Comparison of ENCODE assay signal across 26 mouse cellular contexts in the genomic region with DNA sequence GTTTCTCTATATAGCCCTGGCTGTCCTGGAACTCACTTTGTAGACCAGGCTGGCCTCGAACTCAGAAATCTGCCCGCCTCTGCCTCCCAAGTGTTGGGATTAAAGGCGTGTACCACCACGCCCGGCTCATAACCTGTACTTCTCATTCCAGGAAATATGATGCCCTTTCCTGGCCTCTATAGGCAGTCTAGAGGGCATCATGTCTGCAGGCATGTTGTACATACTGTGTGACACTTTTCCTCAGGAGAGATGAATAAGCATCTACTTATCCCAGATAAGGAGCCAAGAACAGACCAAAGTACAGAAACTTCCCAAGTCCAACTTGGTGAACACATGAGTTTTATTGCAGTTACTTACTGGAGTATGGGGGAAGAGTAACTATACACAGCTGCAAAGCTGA. TPM values are rescaled to one million over a fixed set of nuclear protein-coding genes. Genes with fewer than 3 reads are reported as not detected.
A peak's percentile ranks its signal among the peaks of the same experiment; 100 is the strongest.
DNase-seq lines count a peak whose midpoint lies in the region; ATAC-seq and TF ChIP-seq lines count a peak whose summit lies in the region.
"Had no signal": no experiment of that assay in that cellular context is flagged by ENCODE, and none has a peak within 500 bp of the region (broad histone marks: within the 10 kb centered on the region; RNA-seq: fewer than 3 reads in every experiment).

No protein-coding gene starts in this region.

- no peak overlapping the region for H3K4me3 ChIP-seq in heart, embryonic 12.5 days
- H3K4me3 ChIP-seq in kidney, adult 2 months (ENCODE audit: insufficient read depth, low read depth, low read length), result no peak overlapping the region
- H3K4me3 ChIP-seq in intestine, postnatal 0 days (ENCODE audit: low read depth, low read length), result no peak overlapping the region
- H3K4me3 ChIP-seq in small intestine, adult 2 months (ENCODE audit: low read depth, low read length), result no peak overlapping the region
- no peak overlapping the region for H3K4me3 ChIP-seq in forebrain, embryonic 11.5 days (ENCODE audit: low read depth, low read length)
- H3K4me3 ChIP-seq: embryonic facial prominence, embryonic 10.5 days; embryonic facial prominence, embryonic 12.5 days; forebrain, embryonic 12.5 days had no signal

- WGBS in heart, embryonic 12.5 days, result 85% methylated on average over 5 of the region's 5 CpGs
- 98% methylated on average over 4 of the region's 5 CpGs for WGBS in kidney, adult 2 months
- WGBS in intestine, postnatal 0 days, result 36% methylated on average over 3 of the region's 5 CpGs
- 40% methylated on average over 5 of the region's 5 CpGs for WGBS in small intestine, adult 2 months
- 93% methylated on average over 3 of the region's 5 CpGs for WGBS in forebrain, embryonic 11.5 days

- peak; percentile 60 for DNase-seq in heart, adult 11 months
- peak; percentile 19 for DNase-seq in kidney, adult 2 months
- no peak for DNase-seq in kidney, adult 9 months
- DNase-seq in right cerebral cortex, postnatal 36 days (ENCODE audit: low spot score in 2 of 2), result no peak
- DNase-seq in forebrain, embryonic 11.5 days (ENCODE audit: low spot score), result no peak
- DNase-seq: adrenal gland, adult 8-10 months; adrenal gland, postnatal 14 days; adrenal gland, postnatal 36 days; B cell, adult 2 months; cerebellum, adult 11-12 months; cerebellum, adult 2 months; cerebellum, adult 9-10 months; cerebellum, postnatal 10 days; cerebellum, postnatal 25 days had no signal

- H3K4me2 ChIP-seq in heart, embryonic 12.5 days, result no peak overlapping the region
- H3K4me2 ChIP-seq in intestine, postnatal 0 days (replicated peaks; ENCODE audit: low read depth), result no peak overlapping the region
- no peak overlapping the region for H3K4me2 ChIP-seq in forebrain, embryonic 11.5 days (ENCODE audit: low read depth, low read length, severe bottlenecking)
- H3K4me2 ChIP-seq: embryonic facial prominence, embryonic 12.5 days; forebrain, embryonic 12.5 days had no signal

- no peak for TF ChIP-seq CTCF in kidney, adult 2 months (conservative IDR thresholded peaks at IDR 0.05; ENCODE audit: insufficient read depth, insufficient read length, low read depth, low read length)
- TF ChIP-seq CTCF in intestine, postnatal 0 days (IDR thresholded peaks at IDR 0.05; ENCODE audit: low read depth), result 0 out of 2 replicates have a peak, but pooled peaks have one; percentile 5
- no peak for TF ChIP-seq CTCF in small intestine, adult 2 months (IDR thresholded peaks at IDR 0.05; ENCODE audit: extremely low read depth, insufficient read length, insufficient replicate concordance, low read depth, low read length)

- no peak for TF ChIP-seq POLR2A in kidney, adult 2 months (IDR thresholded peaks at IDR 0.05; ENCODE audit: low read depth, low read length)
- TF ChIP-seq POLR2A in small intestine, adult 2 months (IDR thresholded peaks at IDR 0.05; ENCODE audit: low read depth, low read length), result no peak

- no peaks in the 10 kb centered on the region for H3K36me3 ChIP-seq in heart, embryonic 12.5 days
- H3K36me3 ChIP-seq in kidney, adult 2 months (ENCODE audit: control insufficient read depth, insufficient read depth, low read length), result no peaks in the 10 kb centered on the region
- H3K36me3 ChIP-seq in intestine, postnatal 0 days (ENCODE audit: control insufficient read depth, insufficient read depth), result no peaks in the 10 kb centered on the region
- H3K36me3 ChIP-seq in small intestine, adult 2 months (ENCODE audit: control insufficient read depth, insufficient read depth, low read length), result no peaks in the 10 kb centered on the region
- no peaks in the 10 kb centered on the region for H3K36me3 ChIP-seq in forebrain, embryonic 11.5 days (ENCODE audit: control insufficient read depth, insufficient read depth, low read length)
- H3K36me3 ChIP-seq: embryonic facial prominence, embryonic 10.5 days; embryonic facial prominence, embryonic 12.5 days; forebrain, embryonic 12.5 days had no signal

- H3K27ac ChIP-seq in heart, embryonic 12.5 days (ENCODE audit: poor library complexity, severe bottlenecking), result no peak overlapping the region
- no peak overlapping the region for H3K27ac ChIP-seq in kidney, adult 2 months (ENCODE audit: insufficient read depth, low read depth, low read length)
- peak overlapping the region; percentile 90 for H3K27ac ChIP-seq in intestine, postnatal 0 days (ENCODE audit: low read depth, low read length)
- H3K27ac ChIP-seq in small intestine, adult 2 months (ENCODE audit: insufficient read depth, low read depth, low read length), result peak overlapping the region; percentile 93
- H3K27ac ChIP-seq in forebrain, embryonic 11.5 days (ENCODE audit: low read depth, low read length), result no peak overlapping the region
- H3K27ac ChIP-seq: embryonic facial prominence, embryonic 10.5 days; embryonic facial prominence, embryonic 12.5 days; forebrain, embryonic 12.5 days had no signal

- peaks cover 11% of the 10 kb centered on the region for H3K4me1 ChIP-seq in heart, embryonic 12.5 days (replicated peaks)
- H3K4me1 ChIP-seq in kidney, adult 2 months (ENCODE audit: control insufficient read depth, insufficient read depth, low read length), result peaks cover 5% of the 10 kb centered on the region; the same call in 1 of the 2 replicates
- peaks cover 13% of the 10 kb centered on the region; the same call in 1 of the 2 replicates for H3K4me1 ChIP-seq in intestine, postnatal 0 days (replicated peaks; ENCODE audit: control insufficient read depth, insufficient read depth, low read length)
- H3K4me1 ChIP-seq in small intestine, adult 2 months (ENCODE audit: control insufficient read depth, insufficient read depth, insufficient read length, low read length), result peaks cover 6% of the 10 kb centered on the region; the same call in 1 of the 2 replicates
- H3K4me1 ChIP-seq in forebrain, embryonic 11.5 days (replicated peaks; ENCODE audit: control insufficient read depth, insufficient read depth, low read length), result no peaks in the 10 kb centered on the region; the same call in 1 of the 2 replicates

- no peak overlapping the region for H3K9ac ChIP-seq in heart, embryonic 12.5 days
- H3K9ac ChIP-seq in intestine, postnatal 0 days (ENCODE audit: low read depth, low read length), result no peak overlapping the region
- H3K9ac ChIP-seq in forebrain, embryonic 11.5 days (ENCODE audit: low read length), result no peak overlapping the region
- H3K9ac ChIP-seq: embryonic facial prominence, embryonic 12.5 days; forebrain, embryonic 12.5 days had no signal

- no peaks in the 10 kb centered on the region for H3K27me3 ChIP-seq in heart, embryonic 12.5 days (replicated peaks)
- no peaks in the 10 kb centered on the region for H3K27me3 ChIP-seq in kidney, adult 2 months (replicated peaks; ENCODE audit: control insufficient read depth, insufficient read depth, low read length)
- no peaks in the 10 kb centered on the region for H3K27me3 ChIP-seq in intestine, postnatal 0 days (replicated peaks; ENCODE audit: control insufficient read depth, insufficient read depth, low read length)
- H3K27me3 ChIP-seq in small intestine, adult 2 months (ENCODE audit: control insufficient read depth, insufficient read depth, low read length), result no peaks in the 10 kb centered on the region
- no peaks in the 10 kb centered on the region for H3K27me3 ChIP-seq in forebrain, embryonic 11.5 days (ENCODE audit: control insufficient read depth, insufficient read depth, low read length)
- H3K27me3 ChIP-seq: CH12.LX; embryonic facial prominence, embryonic 12.5 days; forebrain, embryonic 12.5 days had no signal

- no peaks in the 10 kb centered on the region for H3K9me3 ChIP-seq in heart, embryonic 12.5 days (replicated peaks)
- no peaks in the 10 kb centered on the region for H3K9me3 ChIP-seq in intestine, postnatal 0 days (ENCODE audit: control insufficient read depth)
- no peaks in the 10 kb centered on the region for H3K9me3 ChIP-seq in forebrain, embryonic 11.5 days (ENCODE audit: control insufficient read depth, low read length)
- H3K9me3 ChIP-seq: embryonic facial prominence, embryonic 10.5 days; embryonic facial prominence, embryonic 12.5 days; forebrain, embryonic 12.5 days; G1E had no signal

- no peak for ATAC-seq in heart, embryonic 12.5 days (ENCODE audit: insufficient number of reproducible peaks, low FRiP score)
- ATAC-seq in intestine, postnatal 0 days, result peak; percentile 83
- no peak for ATAC-seq in forebrain, embryonic 11.5 days (replicated peaks; ENCODE audit: low FRiP score)
- ATAC-seq: activated CD4-positive, CD25-positive, alpha-beta regulatory T cell, adult 4 months; CD4-positive, CD25-positive, alpha-beta regulatory T cell, adult 4 months; forebrain, embryonic 14.5 days; Patski had no signal

RNA-seq across cellular contexts. Expression of a gene that starts 2.5 kb away (rescaled TPM):
- polyA plus RNA-seq in heart, embryonic 12.5 days (2016; fragmentation: Nextera tagmentation; extraction: Ambion mirVana), result 38.9 and 42.7 TPM in 2 replicates
- 11.6 and 12.4 TPM in 2 replicates for polyA plus RNA-seq in kidney, adult 2 months (2012; rRNA removed)
- 18.9 and 22.3 TPM in 2 replicates for polyA plus RNA-seq in intestine, postnatal 0 days (2015; fragmentation: Nextera tagmentation; extraction: Ambion mirVana)
- 8.2 and 26.3 TPM in 2 replicates for polyA plus RNA-seq in small intestine, adult 2 months (2012; rRNA removed)
- 52.4 and 54.5 TPM in 2 replicates for polyA plus RNA-seq in forebrain, embryonic 11.5 days (2014; fragmentation: Nextera tagmentation; extraction: Ambion mirVana)

RNA-seq across cellular contexts. Expression of a gene that starts 20.6 kb away (rescaled TPM):
- 10.9 and 11.6 TPM in 2 replicates for polyA plus RNA-seq in heart, embryonic 12.5 days (2016; fragmentation: Nextera tagmentation; extraction: Ambion mirVana)
- 0.59 and 0.68 TPM in 2 replicates for polyA plus RNA-seq in kidney, adult 2 months (2012; rRNA removed)
- polyA plus RNA-seq in intestine, postnatal 0 days (2015; fragmentation: Nextera tagmentation; extraction: Ambion mirVana), result 11.2 and 12.7 TPM in 2 replicates
- polyA plus RNA-seq in small intestine, adult 2 months (2012; rRNA removed), result 0.42 and 0.51 TPM in 2 replicates
- 12.7 and 13.8 TPM in 2 replicates for polyA plus RNA-seq in forebrain, embryonic 11.5 days (2014; fragmentation: Nextera tagmentation; extraction: Ambion mirVana)
- polyA plus RNA-seq: activated CD4-positive, CD25-positive, alpha-beta regulatory T cell, adult 4 months; CD4-positive, CD25-positive, alpha-beta regulatory T cell, adult 4 months; G1E; Patski had no signal

RNA-seq across cellular contexts. Expression of a gene that starts 45.5 kb away (rescaled TPM):
- polyA plus RNA-seq in heart, embryonic 12.5 days (2016; fragmentation: Nextera tagmentation; extraction: Ambion mirVana), result 32.0 and 33.8 TPM in 2 replicates
- polyA plus RNA-seq in kidney, adult 2 months (2012; rRNA removed), result 8.5 and 12.2 TPM in 2 replicates
- polyA plus RNA-seq in intestine, postnatal 0 days (2015; fragmentation: Nextera tagmentation; extraction: Ambion mirVana), result 6.0 and 6.2 TPM in 2 replicates
- 9.0 and 12.4 TPM in 2 replicates for polyA plus RNA-seq in small intestine, adult 2 months (2012; rRNA removed)
- polyA plus RNA-seq in forebrain, embryonic 11.5 days (2014; fragmentation: Nextera tagmentation; extraction: Ambion mirVana), result 45.2 and 46.3 TPM in 2 replicates
- polyA plus RNA-seq: activated CD4-positive, CD25-positive, alpha-beta regulatory T cell, adult 4 months; CD4-positive, CD25-positive, alpha-beta regulatory T cell, adult 4 months; G1E had no signal

Comparison
In these comparisons a context has a peak if more than half of its experiments do, and no peak if none do; other contexts are left out.
1. DNase-seq: peak in heart, adult 11 months (single experiment) and kidney, adult 2 months (single experiment); none in kidney, adult 9 months (single experiment), right cerebral cortex, postnatal 36 days (0 of 2) and forebrain, embryonic 11.5 days (single experiment).
2. H3K27ac ChIP-seq: peak in intestine, postnatal 0 days (single experiment) and small intestine, adult 2 months (single experiment); none in heart, embryonic 12.5 days (single experiment), kidney, adult 2 months (single experiment) and forebrain, embryonic 11.5 days (single experiment).